In the genomic region with DNA sequence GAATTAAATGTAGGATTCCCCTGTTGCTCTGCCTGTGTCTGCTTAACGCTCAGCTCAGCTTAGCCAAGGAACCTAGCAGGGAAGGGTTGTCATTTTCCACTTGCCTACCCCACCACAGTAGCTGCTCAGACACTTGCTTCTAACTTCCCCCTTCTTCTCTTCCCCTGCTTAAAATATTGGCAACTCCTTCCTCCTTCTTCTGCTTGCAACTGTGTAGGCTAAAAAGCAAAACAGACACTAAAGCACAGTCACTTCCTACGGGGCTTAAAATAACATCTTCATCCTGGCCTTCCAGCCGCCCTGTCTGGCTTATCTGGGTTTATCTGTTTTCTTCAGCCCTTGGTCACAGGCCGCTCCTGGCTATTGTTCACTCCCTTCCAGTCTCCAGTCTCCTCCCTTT, we compare ENCODE assay signal across 10 mouse cellular contexts. TPM values are rescaled to one million over a fixed set of nuclear protein-coding genes. Genes with fewer than 3 reads are reported as not detected.
A peak's percentile ranks its signal among the peaks of the same experiment; 100 is the strongest.
DNase-seq lines count a peak whose midpoint lies in the region.
"Had no signal": no experiment of that assay in that cellular context is flagged by ENCODE, and none has a peak within 500 bp of the region (broad histone marks: within the 10 kb centered on the region; RNA-seq: fewer than 3 reads in every experiment).

No protein-coding gene starts in this region.

- H3K27me3 ChIP-seq in megakaryocyte, embryonic 14.5 days (replicated peaks) = no peaks in the 10 kb centered on the region

- H3K4me3 ChIP-seq in megakaryocyte, embryonic 14.5 days (replicated peaks) = peak overlapping the region; percentile 89

- H3K9me3 ChIP-seq in megakaryocyte, embryonic 14.5 days = no peaks in the 10 kb centered on the region

- DNase-seq in heart, adult 9 months (ENCODE audit: low spot score in 2 of 2) = peak; percentile 16 to 41
- DNase-seq in heart, postnatal 14 days = no peak
- peak; percentile 42 to 78 for DNase-seq in left cerebral cortex, postnatal 25 days (ENCODE audit: low spot score in 2 of 2)
- no peak for DNase-seq in left cerebral cortex, postnatal 4 days
- DNase-seq in brain, adult 2 months (ENCODE audit: low read depth, low spot score) = peak; percentile 75
- no peak for DNase-seq in adrenal gland, postnatal 25 days
- no peak for DNase-seq in cerebellum, adult 11-12 months
- DNase-seq: adrenal gland, adult 8-10 months; layer of hippocampus, postnatal 36 days had no signal

- intact Hi-C loops in heart, postnatal 14 days (cut with DNase I) = no loop called here
- intact Hi-C loops in left cerebral cortex, postnatal 25 days (cut with DNase I) = no loop called here
- intact Hi-C loops in left cerebral cortex, postnatal 4 days (cut with DNase I) = no loop called here

- peaks cover 66% of the 10 kb centered on the region for H3K4me1 ChIP-seq in megakaryocyte, embryonic 14.5 days

- no peaks in the 10 kb centered on the region for H3K36me3 ChIP-seq in megakaryocyte, embryonic 14.5 days (replicated peaks; ENCODE audit: low read length)

RNA-seq across cellular contexts. Expression of a gene that starts 31.2 kb away (rescaled TPM):
- total RNA-seq in heart, postnatal 14 days (2021) = not detected
- not detected for total RNA-seq in left cerebral cortex, postnatal 25 days (2021)
- total RNA-seq in left cerebral cortex, postnatal 4 days (2021) = not detected
- polyA plus RNA-seq in megakaryocyte, embryonic 14.5 days (2012; ENCODE audit: insufficient read depth, low replicate concordance) = not detected in 2 replicates
- not detected in 2 replicates for total RNA-seq in adrenal gland, postnatal 25 days (2021)
- total RNA-seq: adrenal gland, adult 8-10 months; layer of hippocampus, postnatal 36 days had no signal

RNA-seq across cellular contexts. Expression of a gene that starts 45.7 kb away (rescaled TPM):
- 1 to 10 TPM; 1.2 to 1.6 TPM for total RNA-seq in heart, postnatal 14 days (2021)
- total RNA-seq in left cerebral cortex, postnatal 25 days (2021) = 1 to 10 TPM in 1 of 2 experiments, under 1 TPM in 1; 0.69 to 1.1 TPM
- total RNA-seq in left cerebral cortex, postnatal 4 days (2021) = 1 to 10 TPM; 1.7 to 2.2 TPM
- polyA plus RNA-seq in megakaryocyte, embryonic 14.5 days (2012; ENCODE audit: insufficient read depth, low replicate concordance) = 0.65 TPM in 1 of 2 replicates, not detected in the other
- total RNA-seq in adrenal gland, postnatal 25 days (2021) = 1.0 and 1.1 TPM in 2 replicates

RNA-seq across cellular contexts. Expression of a gene that starts 49.2 kb away (rescaled TPM):
- total RNA-seq in heart, postnatal 14 days (2021) = 10 to 100 TPM; 26.1 to 27.7 TPM
- 10 to 100 TPM; 53.8 to 61.9 TPM for total RNA-seq in left cerebral cortex, postnatal 25 days (2021)
- 10 to 100 TPM; 61.1 to 70.5 TPM for total RNA-seq in left cerebral cortex, postnatal 4 days (2021)
- 2.3 and 12.6 TPM in 2 replicates for polyA plus RNA-seq in megakaryocyte, embryonic 14.5 days (2012; ENCODE audit: insufficient read depth, low replicate concordance)
- total RNA-seq in adrenal gland, postnatal 25 days (2021) = 37.7 and 43.2 TPM in 2 replicates

Comparison
In these comparisons a context has a peak if more than half of its experiments do, and no peak if none do; other contexts are left out.
1. DNase-seq: peak in heart, adult 9 months (2 of 2), left cerebral cortex, postnatal 25 days (2 of 2) and brain, adult 2 months (single experiment); none in heart, postnatal 14 days (0 of 2), left cerebral cortex, postnatal 4 days (single experiment), adrenal gland, postnatal 25 days (single experiment) and cerebellum, adult 11-12 months (single experiment).